Mouse (Mus musculus): ENCODE measurements around the gene 8030411F24Rik. TPM values are rescaled to one million over a fixed set of nuclear protein-coding genes. Genes with fewer than 3 reads are reported as not detected.

Gene 8030411F24Rik
- polyA plus RNA-seq, 1 experiment from 2014 or later = not detected

GRCm38 (mm10) chr2:148801491-148801921, 19.7 kb downstream of the 8030411F24Rik start:
- H3K27me3 ChIP-seq = no peaks in the 10 kb centered on the region
- no peak overlapping the region for H3K9ac ChIP-seq (replicated peaks)
- no peaks in the 10 kb centered on the region for H3K4me1 ChIP-seq (replicated peaks)
- ATAC-seq = no peak
- H3K27ac ChIP-seq = no peak overlapping the region
- no peaks in the 10 kb centered on the region for H3K36me3 ChIP-seq
- H3K9me3 ChIP-seq = no peaks in the 10 kb centered on the region
- no peak overlapping the region for H3K4me2 ChIP-seq (replicated peaks)
- WGBS = 72% methylated on average over 3 of the region's 3 CpGs
- no peak overlapping the region for H3K4me3 ChIP-seq (replicated peaks)

GRCm38 (mm10) chr2:148806696-148807095, 24.9 kb downstream of the 8030411F24Rik start:
- H3K27me3 ChIP-seq = no peaks in the 10 kb centered on the region
- no peak overlapping the region for H3K9ac ChIP-seq (replicated peaks)
- no peak for ATAC-seq
- 80% methylated on average over 6 of the region's 6 CpGs for WGBS
- H3K27ac ChIP-seq = no peak overlapping the region
- H3K4me1 ChIP-seq (replicated peaks) = no peaks in the 10 kb centered on the region
- H3K4me2 ChIP-seq (replicated peaks) = no peak overlapping the region
- H3K4me3 ChIP-seq (replicated peaks) = no peak overlapping the region
- H3K36me3 ChIP-seq = no peaks in the 10 kb centered on the region
- no peaks in the 10 kb centered on the region for H3K9me3 ChIP-seq

- ATAC-seq = no peak
- no peaks in the 10 kb centered on the region for H3K4me1 ChIP-seq (replicated peaks)
- H3K27ac ChIP-seq = no peak within 1 kb of the TSS
- no peak within 1 kb of the TSS for H3K4me3 ChIP-seq (replicated peaks)
- H3K4me2 ChIP-seq (replicated peaks) = no peak within 1 kb of the TSS
- no peaks in the 10 kb centered on the region for H3K9me3 ChIP-seq
- H3K36me3 ChIP-seq = no peaks in the 10 kb centered on the region
- H3K9ac ChIP-seq (replicated peaks) = no peak within 1 kb of the TSS
- no peaks in the 10 kb centered on the region for H3K27me3 ChIP-seq
These were observed 38.1 kb downstream of the 8030411F24Rik start, which contains the start of gene Cst13 for GRCm38 (mm10) chr2:148819909-148820308. Gene Cst13, plus strand, starts transcription at chr2:148820081.

- no peak overlapping the region for H3K4me3 ChIP-seq (replicated peaks)
- no peak overlapping the region for H3K9ac ChIP-seq (replicated peaks)
- H3K9me3 ChIP-seq = no peaks in the 10 kb centered on the region
- no peaks in the 10 kb centered on the region for H3K36me3 ChIP-seq
- H3K27me3 ChIP-seq = no peaks in the 10 kb centered on the region
- H3K4me1 ChIP-seq (replicated peaks) = no peaks in the 10 kb centered on the region
- no peak overlapping the region for H3K4me2 ChIP-seq (replicated peaks)
- H3K27ac ChIP-seq = no peak overlapping the region
- 86% methylated on average over 1 of the region's 1 CpGs for WGBS
- ATAC-seq = no peak
These were observed 44.2 kb downstream of the 8030411F24Rik start for GRCm38 (mm10) chr2:148825986-148826385.

GRCm38 (mm10) chr2:148834912-148835311, 53.1 kb downstream of the 8030411F24Rik start, which contains the start of gene Cst9:
Gene Cst9, plus strand, starts transcription at chr2:148835147.
- Histone ChIP-seq H3K4me1 (replicated peaks) (no peaks in the 10 kb centered on the region), H3K4me2 (replicated peaks) (no peak within 1 kb of the TSS), H3K27me3 (no peaks in the 10 kb centered on the region), H3K27ac (no peak within 1 kb of the TSS), H3K9me3 (no peaks in the 10 kb centered on the region), H3K36me3 (no peaks in the 10 kb centered on the region), H3K9ac (replicated peaks) (no peak within 1 kb of the TSS), H3K4me3 (replicated peaks) (no peak within 1 kb of the TSS)
- WGBS = 77% methylated on average over 4 of the region's 4 CpGs
- ATAC-seq = no peak

Other genes with a start within 250 kb of the 8030411F24Rik start
- gene Nxt1, start 109.4 kb upstream of the 8030411F24Rik start, polyA plus RNA-seq (2015; fragmentation: Nextera tagmentation; extraction: Ambion mirVana) = 64.0 and 65.3 TPM in 2 replicates
- gene Gzf1, start 101.0 kb upstream of the 8030411F24Rik start, polyA plus RNA-seq (2015; fragmentation: Nextera tagmentation; extraction: Ambion mirVana) = 17.6 and 17.8 TPM in 2 replicates
- 43.6 and 48.1 TPM in 2 replicates for gene Napb, start 49.5 kb upstream of the 8030411F24Rik start, polyA plus RNA-seq (2015; fragmentation: Nextera tagmentation; extraction: Ambion mirVana)
- gene Cstl1, start 31.7 kb upstream of the 8030411F24Rik start, polyA plus RNA-seq (2015; fragmentation: Nextera tagmentation; extraction: Ambion mirVana) = not detected in 2 replicates
- gene Cst11, start 10.5 kb upstream of the 8030411F24Rik start, polyA plus RNA-seq (2015; fragmentation: Nextera tagmentation; extraction: Ambion mirVana) = not detected in 2 replicates
- gene Cst12, start 7.4 kb downstream of the 8030411F24Rik start, polyA plus RNA-seq (2015; fragmentation: Nextera tagmentation; extraction: Ambion mirVana) = not detected in 2 replicates
- not detected in 2 replicates for gene Cst8, start 16.8 kb downstream of the 8030411F24Rik start, polyA plus RNA-seq (2015; fragmentation: Nextera tagmentation; extraction: Ambion mirVana)
- gene Cst13, start 38.1 kb downstream of the 8030411F24Rik start, polyA plus RNA-seq (2015; fragmentation: Nextera tagmentation; extraction: Ambion mirVana) = not detected in 2 replicates
- gene Cst9, start 53.1 kb downstream of the 8030411F24Rik start, polyA plus RNA-seq (2015; fragmentation: Nextera tagmentation; extraction: Ambion mirVana) = not detected in 2 replicates
- gene 9230104L09Rik, start 83.0 kb downstream of the 8030411F24Rik start, polyA plus RNA-seq (2015; fragmentation: Nextera tagmentation; extraction: Ambion mirVana) = not detected in 2 replicates
- gene Cst3, start 93.7 kb downstream of the 8030411F24Rik start, polyA plus RNA-seq (2015; fragmentation: Nextera tagmentation; extraction: Ambion mirVana) = 436 and 465 TPM in 2 replicates
- gene Gm1330, start 221.2 kb downstream of the 8030411F24Rik start, polyA plus RNA-seq (2015; fragmentation: Nextera tagmentation; extraction: Ambion mirVana) = not detected in 2 replicates
- gene Gm10750, start 235.2 kb downstream of the 8030411F24Rik start, polyA plus RNA-seq (2015; fragmentation: Nextera tagmentation; extraction: Ambion mirVana) = not detected in 2 replicates

Measured in midbrain, embryonic 13.5 days (tissue).